Mouse (Mus musculus): Measurements from ENCODE around the gene Gm29133.

The Gm29133 gene

DNA sequence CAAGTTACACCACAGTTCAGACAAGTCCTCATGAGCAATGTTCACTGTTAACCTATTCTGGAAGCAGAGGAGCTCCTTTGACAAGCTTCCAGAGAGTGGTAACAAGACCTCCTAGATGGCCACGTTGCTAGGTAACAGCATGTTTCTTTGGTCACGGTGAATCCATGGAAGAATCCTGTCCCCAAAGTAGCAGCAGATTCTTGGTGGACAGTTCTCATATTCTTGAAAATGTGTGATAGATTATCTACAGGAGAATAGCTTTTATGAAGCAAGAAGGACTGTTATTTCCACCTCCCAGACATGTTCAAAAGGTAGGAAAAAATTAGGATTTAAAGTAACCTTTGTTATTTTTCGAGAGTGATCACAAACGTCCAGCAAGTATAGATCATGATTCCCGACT is at the start of gene Gm29133:
TSS of gene Gm29133 (plus strand) at position 301 of the 400 bp plus-strand sequence.
- no peak for DNase-seq

DNA sequence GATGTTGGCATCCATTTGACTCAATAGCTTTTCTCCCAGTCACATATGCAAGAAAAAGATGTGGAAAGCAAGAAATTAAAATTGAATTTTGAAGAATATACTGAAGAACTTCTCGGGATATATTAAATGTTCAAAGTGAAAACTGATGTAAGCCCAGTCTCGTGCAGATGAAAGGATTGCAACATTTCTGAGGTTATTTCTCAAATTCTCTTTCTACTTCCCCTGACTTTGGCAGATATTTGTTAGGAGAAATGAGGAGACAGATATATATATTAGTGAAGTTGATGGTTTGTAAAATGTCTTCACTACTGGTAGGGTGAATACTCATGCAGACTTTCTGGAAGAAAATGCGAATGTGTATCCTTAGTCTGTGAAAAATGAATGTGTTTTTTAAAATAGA is 48.9 kb upstream of the Gm29133 start:
- no peak for DNase-seq

DNA sequence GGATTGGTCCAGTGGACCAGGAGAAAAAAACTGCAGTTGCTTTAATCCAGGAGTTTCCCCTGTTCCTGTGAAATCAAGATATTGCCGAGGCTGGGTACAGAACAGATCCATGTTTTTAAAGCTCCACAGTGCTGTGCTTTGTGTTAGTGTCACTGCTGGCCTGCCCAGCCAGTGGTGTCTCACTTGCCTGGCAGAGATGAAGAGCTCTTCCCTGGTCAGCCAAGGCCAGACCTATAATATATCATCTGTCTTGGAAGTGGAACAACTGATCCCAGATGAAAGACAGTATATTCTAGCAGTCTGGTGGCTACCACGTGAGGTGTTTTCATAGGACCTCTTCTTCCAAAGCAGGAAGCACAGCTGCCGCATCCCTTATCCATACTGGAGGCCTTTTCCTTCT is 46.7 kb upstream of the Gm29133 start:
- no peak for DNase-seq

DNA sequence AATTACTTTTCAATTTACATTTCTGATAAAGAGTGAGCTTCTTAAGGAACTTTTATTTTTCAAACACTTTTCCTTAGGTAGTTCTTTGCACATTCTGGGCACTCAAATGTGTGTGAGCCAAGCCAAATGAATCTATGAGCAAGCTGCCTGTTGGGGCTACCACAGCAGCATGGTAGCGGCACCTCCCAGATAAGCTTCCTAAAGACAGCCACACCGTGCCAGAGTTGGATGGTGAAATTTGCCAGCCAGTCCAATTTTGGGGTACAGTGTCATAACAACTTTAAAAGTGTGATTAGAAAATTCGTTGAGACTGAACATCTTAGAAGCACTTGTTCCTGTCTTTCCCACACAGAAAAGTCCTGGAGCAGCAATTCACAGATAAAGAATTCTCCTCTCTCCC is 41.5 kb upstream of the Gm29133 start:
- no peak for DNase-seq

DNA sequence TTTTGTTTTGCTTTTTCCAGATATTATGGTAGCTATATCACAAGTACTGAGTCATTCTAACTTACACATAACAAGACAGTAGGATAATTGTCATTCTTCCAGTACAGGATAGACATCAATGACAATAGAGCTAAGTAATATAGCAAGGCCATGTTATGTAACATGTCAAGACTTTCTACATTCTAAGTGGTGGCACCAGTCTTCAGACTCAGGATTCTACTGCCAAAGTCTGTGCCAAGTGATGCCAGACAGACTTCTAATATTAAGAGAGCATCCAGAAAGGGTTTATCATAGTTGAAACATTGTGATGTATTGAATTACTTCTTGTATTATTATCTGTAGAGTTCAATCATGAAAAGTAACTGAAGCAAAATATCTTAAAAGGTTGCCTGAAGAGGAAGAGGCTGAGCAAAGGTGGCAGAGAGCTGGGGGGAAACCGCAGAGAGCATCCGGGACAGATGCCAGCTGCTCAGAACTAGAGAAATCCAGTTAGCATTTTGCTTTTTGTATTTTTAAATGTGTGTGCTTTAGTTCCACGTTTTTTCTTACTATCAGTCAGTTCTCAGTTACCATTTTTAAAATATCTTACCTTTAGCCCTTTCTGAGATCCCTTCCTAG is 34.2 kb upstream of the Gm29133 start:
- DNase-seq = no peak

DNA sequence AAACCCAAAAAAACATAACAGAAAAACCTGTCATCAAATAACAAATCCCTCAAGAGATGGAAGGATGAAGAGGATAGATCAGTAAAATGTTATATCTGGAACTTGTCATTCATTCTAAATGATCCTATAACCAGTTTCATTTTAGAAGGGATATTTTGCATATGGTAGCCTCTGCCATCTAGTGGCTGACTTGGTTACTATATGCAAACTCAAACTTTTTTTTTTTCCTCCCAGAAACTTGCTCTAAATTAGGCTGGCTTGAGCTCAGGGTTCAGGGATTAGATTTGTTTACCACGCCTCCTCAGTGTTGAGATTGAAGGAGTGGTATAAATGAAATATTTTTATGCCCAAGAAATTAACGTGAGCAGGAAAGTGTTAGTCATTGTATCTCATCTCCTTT is 27.3 kb upstream of the Gm29133 start:
- DNase-seq = peak in 1 of 2 experiments; percentile 15

DNA sequence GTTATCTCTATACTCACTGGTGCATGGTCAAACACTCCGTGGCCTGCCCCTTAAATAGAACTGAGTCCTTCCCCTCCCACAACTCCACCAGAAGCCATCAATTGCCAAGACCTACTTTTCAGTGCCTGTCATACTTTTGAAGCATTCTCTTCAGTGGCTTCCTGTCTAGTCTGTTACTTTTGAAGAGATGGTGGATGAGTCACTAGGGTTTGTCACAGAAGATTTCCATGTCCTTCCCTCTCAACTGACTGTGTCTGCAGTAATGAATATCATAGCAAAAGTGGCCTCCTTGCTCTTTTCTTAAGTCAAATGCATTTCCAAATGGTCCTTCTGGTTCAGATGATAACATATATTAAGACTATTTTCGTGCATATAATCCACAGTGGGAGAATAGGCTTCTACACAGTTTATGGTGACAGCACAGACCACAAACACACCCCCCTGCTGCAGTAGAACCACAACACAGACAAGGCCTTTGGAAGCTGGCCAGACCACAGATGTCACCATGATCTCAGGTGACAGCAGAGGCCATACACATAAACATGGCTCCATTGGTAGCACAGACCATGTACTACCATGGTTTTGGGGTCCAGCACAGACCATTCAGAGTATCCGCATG is 16.9 kb upstream of the Gm29133 start:
- DNase-seq = no peak

DNA sequence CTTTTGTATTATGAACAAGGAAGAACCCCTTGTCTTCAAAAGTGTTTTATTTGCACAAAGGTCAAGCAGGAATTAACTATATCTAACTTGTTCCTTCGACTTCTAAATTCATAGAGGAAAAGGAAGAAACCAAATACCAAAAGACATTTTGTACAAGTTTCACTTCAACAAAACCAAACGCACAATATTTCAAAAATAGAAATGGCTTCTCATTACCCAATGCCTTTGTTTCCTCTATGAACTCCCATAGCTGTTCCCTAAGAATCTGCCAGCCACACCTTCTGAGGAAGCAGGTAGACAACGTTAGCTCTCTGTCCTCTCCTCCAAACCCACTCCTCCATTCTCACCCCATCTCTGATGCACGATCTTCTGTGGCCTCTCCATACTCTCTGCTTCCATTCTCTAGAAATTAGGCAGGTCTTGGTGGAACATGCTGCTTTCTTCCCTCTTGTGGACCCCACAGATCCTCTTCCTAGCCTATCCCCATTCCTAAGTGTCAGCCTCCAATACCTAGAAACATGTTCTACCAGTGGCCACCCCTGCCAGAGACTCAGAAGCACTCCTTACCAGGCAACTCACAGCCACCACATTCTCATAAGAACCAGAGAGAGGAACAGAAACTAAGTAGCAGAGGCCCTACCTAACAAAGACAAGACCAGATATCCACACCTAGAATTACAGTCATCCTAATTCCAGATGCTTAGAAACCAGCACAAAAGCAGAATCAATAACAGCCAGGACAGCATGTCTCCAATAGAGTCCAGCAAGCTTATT is 4.1 kb upstream of the Gm29133 start:
- no peak for DNase-seq

DNA sequence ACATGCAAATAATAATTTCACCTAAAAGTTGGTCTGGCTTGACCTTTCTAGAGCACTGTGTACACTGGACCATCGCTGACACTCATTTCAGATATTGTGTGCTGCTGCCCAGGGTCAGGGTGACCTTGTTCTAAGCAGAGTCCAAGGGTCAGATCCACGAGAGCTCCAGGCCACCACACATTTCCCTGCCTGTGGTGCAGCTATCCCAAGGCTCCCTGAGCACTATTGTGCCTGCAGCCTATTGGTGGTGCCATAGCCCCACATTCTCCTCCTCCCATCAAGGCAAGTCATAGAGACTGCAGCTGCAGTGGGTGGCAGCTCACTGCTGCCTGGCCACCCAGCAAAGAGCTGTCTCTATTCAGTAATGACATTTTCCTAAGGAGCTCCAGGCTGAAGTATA is 2.7 kb upstream of the Gm29133 start:
- DNase-seq = no peak

DNA sequence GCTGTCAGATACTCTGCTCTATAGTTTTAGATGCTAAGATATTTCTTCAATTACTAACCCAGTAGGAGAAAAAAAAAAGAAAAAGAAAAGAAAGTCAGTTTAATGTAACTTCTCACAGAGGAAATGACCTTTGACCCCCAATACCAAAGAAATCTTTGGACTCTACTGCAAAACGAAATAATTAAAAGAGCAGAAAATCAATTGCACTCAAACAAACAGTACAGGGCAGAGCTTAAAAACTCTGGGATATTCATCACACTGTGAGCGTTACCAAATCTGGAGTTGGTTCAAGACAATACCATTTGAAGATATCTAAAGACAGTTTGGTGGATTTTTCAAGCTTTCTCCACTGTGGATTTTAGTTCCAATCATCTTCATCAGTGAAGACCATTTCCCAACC is 15.4 kb downstream of the Gm29133 start:
- DNase-seq = no peak

DNA sequence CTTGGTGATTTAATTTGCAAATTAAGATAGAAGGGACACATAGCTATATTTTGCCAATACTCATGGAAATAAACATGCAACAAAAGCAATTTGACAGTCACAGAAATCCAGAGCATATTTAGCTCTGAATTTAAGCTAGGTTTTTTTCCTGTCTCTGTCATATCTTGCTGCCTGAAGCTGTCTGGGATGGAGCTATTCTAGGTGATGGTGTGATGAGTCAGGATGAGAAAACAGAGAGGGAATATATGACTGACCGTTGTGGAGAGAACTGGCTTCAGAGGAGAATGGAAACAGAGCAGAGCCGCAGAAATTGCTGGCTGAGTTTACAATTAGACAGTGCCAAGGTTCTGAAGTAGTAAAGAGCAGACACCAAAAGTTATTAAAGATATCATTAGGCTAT is 26.3 kb downstream of the Gm29133 start:
- no peak for DNase-seq

DNA sequence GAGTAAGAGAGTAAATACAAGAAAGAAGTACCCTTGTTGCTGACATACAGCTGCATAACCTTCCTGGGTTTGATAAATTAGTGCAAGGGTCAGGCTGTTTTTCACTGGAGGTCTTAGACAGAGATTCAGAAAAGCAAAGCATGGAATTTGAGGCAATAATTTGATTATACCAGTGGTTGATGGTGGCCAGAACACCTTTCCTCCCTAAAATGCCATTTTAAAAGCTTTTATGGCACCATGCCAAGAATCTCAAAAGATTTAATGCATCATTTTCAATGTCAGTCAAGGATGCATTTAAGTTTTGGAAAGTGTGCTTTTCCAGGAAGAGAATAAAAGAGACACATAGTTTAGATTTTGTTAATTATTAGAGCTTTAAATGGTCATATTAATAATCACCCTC is 60.0 kb downstream of the Gm29133 start:
- DNase-seq = no peak

DNA sequence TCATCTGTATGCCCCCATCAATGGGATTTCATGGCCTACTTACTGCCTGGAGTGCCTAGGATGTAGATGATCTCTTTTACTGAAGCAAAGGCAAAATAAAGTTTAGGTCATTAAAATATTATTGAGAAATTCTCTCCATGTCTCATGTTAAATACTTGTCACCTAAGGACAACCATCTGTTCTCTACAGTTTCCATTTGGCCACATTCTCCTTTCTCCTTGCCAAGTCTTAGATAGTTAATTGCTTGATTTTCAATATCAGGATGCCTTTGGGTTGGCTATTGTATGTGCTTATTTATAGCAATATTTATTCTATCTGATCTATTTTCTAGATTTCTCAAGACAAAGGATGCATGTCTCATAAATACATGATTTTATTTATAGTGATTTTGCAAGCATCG is 75.9 kb downstream of the Gm29133 start:
- no peak for DNase-seq

DNA sequence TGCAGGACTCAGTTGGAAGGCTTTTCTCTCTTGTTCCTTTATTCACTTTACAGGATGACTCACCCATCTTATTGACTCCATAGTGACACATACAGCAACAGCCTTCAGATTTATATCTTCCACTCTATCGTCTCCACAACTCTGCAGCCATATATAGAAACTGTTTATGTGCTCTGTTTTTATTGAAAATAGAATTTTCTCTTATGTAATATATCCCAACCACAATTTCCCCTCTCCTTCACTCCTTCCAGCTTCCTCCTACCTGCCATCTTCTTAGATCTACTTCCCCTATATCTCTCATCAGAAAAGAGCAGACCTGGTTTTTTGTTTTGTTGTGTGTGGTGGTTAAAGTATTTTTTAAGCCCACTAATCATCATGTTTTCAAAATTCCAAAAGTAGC is 76.5 kb downstream of the Gm29133 start:
- no peak for DNase-seq

DNA sequence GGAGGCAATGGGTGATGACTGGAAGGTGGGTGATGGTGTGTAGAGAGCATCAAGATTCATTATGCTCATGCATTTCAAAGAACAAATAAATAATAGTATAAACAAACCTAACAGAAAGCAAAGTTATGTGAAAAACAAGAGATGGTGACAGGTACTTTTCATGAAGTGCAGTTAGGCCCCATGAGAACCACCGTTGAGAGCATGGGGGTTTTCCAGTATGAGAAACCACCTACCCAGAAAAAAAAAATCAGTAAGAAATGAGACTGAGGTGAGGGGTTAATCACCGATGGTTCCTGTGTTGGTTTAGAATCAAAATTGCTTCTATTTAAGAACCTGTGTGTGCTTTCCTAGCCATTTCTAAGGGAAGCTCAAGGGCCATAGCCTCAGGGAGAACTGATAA is 86.8 kb downstream of the Gm29133 start:
- DNase-seq = no peak

DNA sequence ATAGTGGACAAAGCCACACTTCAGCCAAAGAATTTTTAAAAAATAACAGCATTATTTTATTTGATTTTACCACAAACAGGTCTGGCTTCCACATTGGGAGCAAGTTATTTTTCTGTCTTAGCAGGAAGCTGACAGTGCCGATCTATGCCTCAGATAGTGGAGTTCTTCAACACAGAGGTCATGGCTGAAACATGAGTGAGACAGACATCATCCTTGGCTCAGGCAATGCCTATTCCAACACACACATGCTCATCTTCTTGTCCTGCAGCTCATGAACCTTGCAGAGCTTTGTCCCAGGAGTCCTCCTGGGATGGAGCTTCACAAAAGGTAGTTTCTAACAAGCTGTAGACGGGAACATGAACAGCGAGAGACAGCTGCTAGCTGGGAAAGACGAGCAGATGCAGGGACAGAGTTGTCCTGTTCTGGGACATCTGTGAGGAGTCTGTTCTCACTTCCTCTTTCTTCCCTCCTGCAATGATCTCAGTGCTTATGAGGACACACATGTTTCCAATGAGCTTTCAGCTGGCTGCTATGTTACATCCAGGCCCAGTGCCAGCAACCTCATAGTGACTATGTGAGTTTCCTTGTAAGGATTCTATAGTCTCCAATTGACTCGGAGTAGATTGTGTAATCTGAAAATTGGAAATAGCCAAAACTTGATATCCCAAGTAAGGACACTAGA is 87.4 kb downstream of the Gm29133 start:
- DNase-seq = no peak

Measured in cerebellum, adult 18-20 months (tissue).